Mouse (Mus musculus): Measurements from ENCODE around the gene Pts. TPM values are rescaled to one million over a fixed set of nuclear protein-coding genes. Genes with fewer than 3 reads are reported as not detected.

Gene Pts
- polyA plus RNA-seq, 1 experiment from 2014 or later, result 93.7 TPM

DNA sequence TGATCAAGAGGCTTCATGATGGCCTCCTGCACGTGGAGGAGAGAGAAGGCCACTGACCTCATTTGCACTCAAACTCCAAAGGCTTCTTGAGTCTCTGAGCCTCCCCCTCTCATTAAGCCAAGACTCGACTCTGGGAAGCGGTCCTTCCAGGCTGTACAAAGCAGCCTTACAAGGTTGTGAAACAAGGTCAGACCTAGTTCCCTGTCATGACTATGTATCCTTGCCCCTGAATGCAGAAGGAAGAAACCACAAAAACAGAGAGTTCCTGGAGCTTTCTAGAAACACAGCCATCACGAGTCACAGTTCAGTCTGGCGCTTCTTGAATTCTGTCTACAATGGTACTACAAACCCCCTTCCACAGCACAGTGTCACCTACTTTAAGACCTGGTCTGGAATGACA is 6.0 kb downstream of the Pts start:
- Histone ChIP-seq H3K36me3 (peaks cover 16% of the 10 kb centered on the region), H3K27ac (no peak overlapping the region), H3K9me3 (no peaks in the 10 kb centered on the region), H3K4me3 (no peak overlapping the region), H3K27me3 (ENCODE audit: insufficient read depth, poor library complexity, severe bottlenecking) (no peaks in the 10 kb centered on the region), H3K4me1 (replicated peaks) (peaks cover 10% of the 10 kb centered on the region)
- 90% methylated on average over 5 of the region's 5 CpGs for WGBS
- no peak for DNase-seq (ENCODE audit: low spot score)

DNA sequence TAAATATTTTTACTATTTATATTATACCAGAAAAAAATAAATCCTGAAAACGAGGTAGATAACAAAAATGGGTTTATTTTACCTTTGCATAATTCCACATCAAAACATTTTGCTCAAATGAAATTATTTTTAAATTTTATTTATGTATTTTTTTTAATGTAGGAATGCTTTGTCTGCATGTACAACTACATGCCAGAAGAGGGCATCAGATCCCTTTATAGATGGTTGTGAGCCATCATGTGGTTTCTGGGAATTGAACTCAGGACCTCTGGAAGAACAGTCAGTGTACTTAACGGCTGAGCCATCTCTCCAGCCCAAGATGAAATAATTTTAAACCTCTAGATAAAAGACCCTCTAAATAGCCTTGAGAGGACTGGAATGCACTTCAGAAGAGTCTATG is 7.0 kb downstream of the Pts start:
- Histone ChIP-seq H3K27ac (no peak overlapping the region), H3K27me3 (ENCODE audit: insufficient read depth, poor library complexity, severe bottlenecking) (no peaks in the 10 kb centered on the region), H3K4me1 (replicated peaks) (no peaks in the 10 kb centered on the region), H3K9me3 (no peaks in the 10 kb centered on the region), H3K36me3 (peaks cover 16% of the 10 kb centered on the region), H3K4me3 (no peak overlapping the region)
- no peak for DNase-seq (ENCODE audit: low spot score)
- 60% methylated on average over 2 of the region's 2 CpGs for WGBS

DNA sequence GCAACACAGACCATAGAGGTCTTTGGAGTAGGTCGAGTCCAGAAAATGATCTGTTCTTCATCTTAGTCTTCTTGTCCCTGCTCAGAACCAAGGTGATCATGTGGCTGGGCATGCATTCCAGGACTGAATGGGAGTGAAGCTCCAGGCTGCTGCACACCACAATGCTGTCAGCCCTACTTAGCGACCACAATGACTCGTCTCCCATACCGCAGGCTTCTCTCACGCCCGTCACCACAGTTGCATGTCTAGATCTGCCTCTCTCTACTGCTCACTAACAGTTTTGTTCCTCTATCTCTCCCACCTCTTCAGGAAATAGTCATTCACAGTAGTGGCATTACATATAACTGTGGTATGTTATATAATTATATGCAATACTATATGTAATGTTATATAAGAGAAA is 7.8 kb downstream of the Pts start:
- Histone ChIP-seq H3K36me3 (peaks cover 16% of the 10 kb centered on the region), H3K27ac (no peak overlapping the region), H3K4me1 (replicated peaks) (no peaks in the 10 kb centered on the region), H3K9me3 (no peaks in the 10 kb centered on the region), H3K27me3 (ENCODE audit: insufficient read depth, poor library complexity, severe bottlenecking) (no peaks in the 10 kb centered on the region), H3K4me3 (no peak overlapping the region)
- no peak for DNase-seq (ENCODE audit: low spot score)
- WGBS, result 89% methylated on average over 6 of the region's 6 CpGs

DNA sequence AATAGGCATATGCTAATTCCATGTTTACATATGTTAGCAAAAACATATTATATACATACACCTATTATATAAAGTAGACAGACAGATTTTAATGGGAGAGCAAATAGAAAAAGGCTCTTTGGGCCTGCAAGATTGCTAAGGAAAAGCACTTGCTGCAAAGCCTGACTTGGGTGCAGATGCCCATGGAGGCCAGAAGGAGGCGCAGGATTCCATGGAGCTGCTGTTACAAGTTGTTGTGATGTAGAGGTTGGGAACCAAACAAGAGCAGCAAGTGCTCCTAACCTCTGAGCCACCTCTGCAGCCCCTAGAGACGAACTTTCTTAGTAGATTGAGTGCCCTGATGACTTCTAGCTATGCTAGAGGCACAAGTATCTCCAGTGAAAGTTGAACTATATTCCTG is 9.7 kb downstream of the Pts start:
- peak; percentile 35 for DNase-seq (ENCODE audit: low spot score)
- 11% methylated on average over 2 of the region's 2 CpGs for WGBS
- Histone ChIP-seq H3K9me3 (no peaks in the 10 kb centered on the region), H3K4me3 (no peak overlapping the region), H3K36me3 (peaks cover 4% of the 10 kb centered on the region; the same call in 1 of the 2 replicates), H3K27me3 (ENCODE audit: insufficient read depth, poor library complexity, severe bottlenecking) (no peaks in the 10 kb centered on the region), H3K4me1 (replicated peaks) (no peaks in the 10 kb centered on the region), H3K27ac (no peak overlapping the region)

DNA sequence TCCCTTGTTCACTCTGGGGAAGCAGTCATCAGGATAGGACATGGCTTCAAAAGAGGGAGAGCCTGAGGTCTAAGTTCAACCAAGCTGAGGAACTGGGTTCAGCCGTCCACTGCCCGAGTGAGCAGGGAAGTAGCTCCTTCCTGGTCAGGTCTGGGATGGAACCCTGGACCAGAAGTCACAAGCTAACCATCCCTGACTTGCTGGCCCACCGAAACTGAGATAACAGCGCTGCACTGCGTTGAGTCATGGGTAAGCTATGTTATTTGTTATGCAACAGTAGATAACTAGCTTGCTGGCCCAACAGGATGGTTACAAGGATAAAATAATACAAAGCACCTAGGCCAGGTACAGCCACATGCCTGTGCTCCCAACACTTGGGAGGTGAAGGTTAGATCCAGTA is 13.1 kb downstream of the Pts start:
- no peak for DNase-seq (ENCODE audit: low spot score)
- 84% methylated on average over 5 of the region's 5 CpGs for WGBS
- no peak overlapping the region for H3K4me3 ChIP-seq
- H3K27ac ChIP-seq, result no peak overlapping the region
- H3K36me3 ChIP-seq, result no peaks in the 10 kb centered on the region
- no peaks in the 10 kb centered on the region for H3K27me3 ChIP-seq (ENCODE audit: insufficient read depth, poor library complexity, severe bottlenecking)
- no peaks in the 10 kb centered on the region for H3K4me1 ChIP-seq (replicated peaks)
- H3K9me3 ChIP-seq, result no peaks in the 10 kb centered on the region

DNA sequence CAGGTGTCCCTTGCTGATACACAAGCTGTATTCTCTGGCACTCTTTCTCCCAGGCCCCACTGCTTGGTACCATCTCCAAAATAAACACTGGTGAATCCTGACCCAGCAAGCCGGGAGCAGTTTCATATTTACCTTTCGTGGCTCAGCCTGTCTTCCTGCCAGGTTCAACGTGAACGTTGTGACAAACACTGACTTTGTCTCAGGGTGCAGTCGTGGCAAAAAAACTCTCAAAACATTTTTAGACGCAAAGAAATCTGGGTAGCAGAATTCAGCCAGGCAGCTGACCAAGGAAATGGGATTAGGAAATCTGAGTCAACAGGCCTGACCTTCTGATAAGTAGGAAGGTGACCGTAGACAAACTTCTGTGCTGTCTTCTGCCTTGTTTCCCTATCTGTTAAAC is 21.0 kb downstream of the Pts start:
- no peak for DNase-seq (ENCODE audit: low spot score)

DNA sequence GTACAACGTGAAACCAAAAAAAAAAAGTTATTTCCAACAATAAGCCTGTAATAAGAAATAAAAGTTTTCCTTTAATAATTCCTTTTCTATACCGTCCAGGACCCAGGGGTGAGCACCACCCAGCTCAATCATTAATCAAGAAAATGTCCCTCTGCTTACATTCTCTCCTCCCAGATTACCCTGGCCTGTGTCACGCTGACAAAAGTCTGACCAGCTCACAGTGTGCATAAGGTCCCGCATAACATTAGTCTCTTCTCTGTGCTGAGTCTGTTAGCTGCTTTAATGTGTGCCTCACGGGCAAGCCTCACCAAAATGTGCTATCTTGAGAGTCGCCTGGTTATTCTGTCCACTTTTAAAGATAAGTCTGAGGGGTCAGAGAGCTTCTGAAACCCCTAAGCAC is 23.1 kb downstream of the Pts start:
- Histone ChIP-seq H3K9me3 (no peaks in the 10 kb centered on the region), H3K4me3 (no peak overlapping the region), H3K4me1 (replicated peaks) (peaks cover 10% of the 10 kb centered on the region), H3K27ac (no peak overlapping the region), H3K36me3 (no peaks in the 10 kb centered on the region), H3K27me3 (ENCODE audit: insufficient read depth, poor library complexity, severe bottlenecking) (no peaks in the 10 kb centered on the region)
- 72% methylated on average over 6 of the region's 6 CpGs for WGBS
- no peak for DNase-seq (ENCODE audit: low spot score)

More for the DNA sequence above, 21.0 kb downstream of the Pts start:
- no peaks in the 10 kb centered on the region for H3K9me3 ChIP-seq
- no peak overlapping the region for H3K4me3 ChIP-seq
- no peaks in the 10 kb centered on the region for H3K36me3 ChIP-seq
- peaks cover 6% of the 10 kb centered on the region; the same call in 1 of the 2 replicates for H3K4me1 ChIP-seq (replicated peaks)
- H3K27me3 ChIP-seq (ENCODE audit: insufficient read depth, poor library complexity, severe bottlenecking), result no peaks in the 10 kb centered on the region
- 84% methylated on average over 7 of the region's 7 CpGs for WGBS
- no peak overlapping the region for H3K27ac ChIP-seq

DNA sequence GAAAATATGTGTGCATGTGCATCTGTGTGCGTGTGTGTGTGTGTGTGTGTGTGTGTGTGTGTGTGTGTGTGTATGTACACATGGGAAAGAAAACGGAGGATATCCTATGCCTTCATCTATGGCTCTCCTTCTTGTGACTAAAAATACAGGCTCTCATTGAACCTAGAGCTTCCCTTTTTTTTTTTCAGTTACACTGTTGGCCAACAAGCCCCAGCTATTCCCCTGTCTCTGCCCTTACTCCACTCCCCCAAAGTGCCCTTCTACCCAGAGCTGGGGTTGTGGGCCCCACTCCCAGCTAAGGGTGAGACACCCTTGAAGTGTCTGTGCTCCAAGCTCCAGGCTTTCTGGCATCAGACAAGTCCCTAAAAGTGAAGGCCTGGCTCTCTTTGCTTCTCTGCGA is 25.6 kb downstream of the Pts start:
- Histone ChIP-seq H3K4me3 (no peak overlapping the region), H3K36me3 (no peaks in the 10 kb centered on the region), H3K27ac (no peak overlapping the region), H3K27me3 (ENCODE audit: insufficient read depth, poor library complexity, severe bottlenecking) (no peaks in the 10 kb centered on the region), H3K9me3 (no peaks in the 10 kb centered on the region), H3K4me1 (replicated peaks) (peaks cover 11% of the 10 kb centered on the region)
- whole genome bisulfite sequencing, result 80% methylated on average over 3 of the region's 3 CpGs
- DNase-seq (ENCODE audit: low spot score), result no peak

DNA sequence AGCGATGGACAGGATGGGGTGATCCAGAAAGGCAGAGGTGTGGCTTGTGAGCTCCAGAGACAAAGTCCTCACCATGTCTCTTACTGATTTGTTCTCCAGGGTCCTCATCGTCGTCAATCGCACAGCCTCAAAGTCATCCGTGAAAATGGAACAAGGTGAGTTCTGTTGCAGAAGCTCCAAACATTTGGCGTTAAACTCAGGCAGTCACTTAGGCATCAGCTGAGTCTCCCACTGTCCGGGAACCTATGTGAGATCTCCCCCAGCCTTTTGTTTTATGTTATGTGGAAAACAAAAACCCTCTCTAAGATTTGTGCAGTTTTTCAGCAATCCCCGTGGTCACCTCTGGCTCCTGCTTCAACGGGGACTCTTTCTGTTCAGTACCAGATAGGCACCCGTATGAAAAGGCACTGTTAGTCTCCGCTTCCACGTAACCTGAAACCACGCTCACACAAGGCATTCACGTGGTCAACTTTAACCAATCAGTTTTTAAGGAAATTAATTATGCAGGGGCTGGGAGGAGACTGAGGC is 27.5 kb downstream of the Pts start:
- Histone ChIP-seq H3K27ac (peak overlapping the region; percentile 74), H3K9me3 (no peaks in the 10 kb centered on the region), H3K4me3 (peak overlapping the region; percentile 43), H3K4me1 (replicated peaks) (peaks cover 22% of the 10 kb centered on the region), H3K27me3 (ENCODE audit: insufficient read depth, poor library complexity, severe bottlenecking) (no peaks in the 10 kb centered on the region), H3K36me3 (no peaks in the 10 kb centered on the region)
- 29% methylated on average over 14 of the region's 14 CpGs for WGBS
- DNase-seq (ENCODE audit: low spot score), result peak; percentile 53

DNA sequence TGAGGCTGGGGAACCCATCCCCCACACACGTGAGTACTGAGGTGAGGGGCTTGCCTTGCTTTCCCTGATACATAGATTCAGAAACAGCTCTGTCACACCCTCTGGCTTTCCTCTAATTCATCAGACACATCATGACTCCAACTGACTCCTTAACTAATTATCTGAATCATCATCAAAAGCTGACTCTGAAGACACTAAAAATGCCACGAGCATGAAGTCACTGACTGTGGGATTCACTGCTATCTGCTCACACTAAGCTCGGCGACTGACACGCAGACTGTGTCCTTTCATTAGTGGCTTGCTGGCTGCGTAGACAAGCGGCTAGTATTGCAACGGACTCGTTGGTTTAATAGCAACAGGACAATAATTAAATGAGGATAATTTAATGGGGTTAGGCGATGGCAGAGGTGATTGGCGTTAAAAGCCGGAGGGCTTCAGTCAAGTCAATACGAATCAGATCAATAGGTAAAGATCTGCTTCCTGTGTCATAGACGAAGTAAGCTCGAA is 28.0 kb downstream of the Pts start:
- H3K4me1 ChIP-seq (replicated peaks), result peaks cover 22% of the 10 kb centered on the region
- H3K27me3 ChIP-seq (ENCODE audit: insufficient read depth, poor library complexity, severe bottlenecking), result no peaks in the 10 kb centered on the region
- no peaks in the 10 kb centered on the region for H3K36me3 ChIP-seq
- H3K9me3 ChIP-seq, result no peaks in the 10 kb centered on the region
- H3K4me3 ChIP-seq, result peak overlapping the region; percentile 43
- whole genome bisulfite sequencing, result 78% methylated on average over 15 of the region's 15 CpGs
- DNase-seq (ENCODE audit: low spot score), result no peak
- peak overlapping the region; percentile 74; the same call in 1 of the 2 replicates for H3K27ac ChIP-seq

DNA sequence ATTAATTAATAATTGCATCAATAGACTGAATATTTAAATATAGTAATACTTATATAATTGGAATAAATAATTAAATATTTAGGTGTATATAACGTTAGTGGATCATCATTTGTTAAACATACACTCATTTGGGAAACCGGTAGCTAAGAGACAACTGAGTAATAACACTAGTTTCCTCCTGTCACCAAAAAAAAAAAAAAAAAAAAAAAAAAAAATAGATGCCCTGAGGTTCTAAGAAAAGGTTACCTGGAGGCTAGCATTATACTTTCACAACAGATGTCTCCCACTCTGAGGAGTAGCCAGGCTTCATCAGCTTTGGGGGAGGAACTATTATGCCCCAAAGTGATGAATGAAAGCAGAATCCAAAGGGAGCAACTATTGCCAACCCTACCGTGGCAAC is 28.7 kb downstream of the Pts start:
- WGBS, result 86% methylated on average over 3 of the region's 3 CpGs
- DNase-seq (ENCODE audit: low spot score), result no peak
- H3K27me3 ChIP-seq (ENCODE audit: insufficient read depth, poor library complexity, severe bottlenecking), result no peaks in the 10 kb centered on the region

DNA sequence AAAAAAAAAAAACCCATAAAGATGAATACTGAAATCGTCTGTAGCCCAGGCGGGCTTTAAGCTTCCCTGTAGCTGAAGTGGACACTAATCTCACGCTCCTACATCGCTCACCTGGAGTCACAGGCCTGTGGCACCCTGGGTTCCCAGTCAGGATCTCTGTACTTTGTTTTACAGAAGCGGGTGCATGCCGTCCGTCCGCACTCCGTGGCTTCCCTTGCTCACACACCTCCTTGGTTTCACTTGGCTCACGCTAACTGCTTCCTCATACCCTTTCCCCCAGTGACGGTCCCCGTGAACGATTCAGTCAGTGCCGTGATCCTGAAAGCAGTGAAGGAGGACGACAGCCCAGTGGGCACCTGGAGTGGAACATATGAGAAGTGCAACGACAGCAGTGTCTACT is 29.7 kb downstream of the Pts start:
- no peak overlapping the region for H3K27ac ChIP-seq
- H3K9me3 ChIP-seq, result no peaks in the 10 kb centered on the region
- H3K4me1 ChIP-seq (replicated peaks), result peaks cover 26% of the 10 kb centered on the region
- DNase-seq (ENCODE audit: low spot score), result no peak
- H3K4me3 ChIP-seq, result no peak overlapping the region
- 88% methylated on average over 16 of the region's 16 CpGs for WGBS
- H3K27me3 ChIP-seq (ENCODE audit: insufficient read depth, poor library complexity, severe bottlenecking), result no peaks in the 10 kb centered on the region
- H3K36me3 ChIP-seq, result no peaks in the 10 kb centered on the region

More for the DNA sequence above, 28.7 kb downstream of the Pts start:
- Histone ChIP-seq H3K36me3 (no peaks in the 10 kb centered on the region), H3K9me3 (no peaks in the 10 kb centered on the region), H3K4me1 (replicated peaks) (peaks cover 23% of the 10 kb centered on the region), H3K27ac (no peak overlapping the region), H3K4me3 (no peak overlapping the region)

DNA sequence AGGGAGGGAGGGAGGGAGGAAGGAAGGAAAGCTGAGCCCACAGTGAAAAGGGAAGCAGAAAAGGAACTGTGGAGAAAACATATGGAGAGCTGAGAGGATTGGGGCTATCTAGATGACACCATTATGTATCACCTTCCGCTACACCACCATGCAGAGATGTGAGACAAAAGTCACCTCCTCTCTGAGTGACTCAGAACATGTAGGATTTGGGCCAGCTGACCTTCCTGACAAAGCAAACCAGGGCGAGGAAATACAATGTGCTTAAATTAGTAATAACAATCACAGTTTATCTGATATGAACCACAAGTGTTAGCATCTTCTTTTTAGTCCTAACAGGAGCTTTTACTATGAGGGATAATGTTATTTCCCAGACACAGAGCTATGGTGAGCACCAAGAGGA is 31.0 kb downstream of the Pts start:
- Histone ChIP-seq H3K4me1 (replicated peaks) (peaks cover 26% of the 10 kb centered on the region), H3K36me3 (no peaks in the 10 kb centered on the region), H3K9me3 (no peaks in the 10 kb centered on the region), H3K27ac (no peak overlapping the region), H3K4me3 (no peak overlapping the region), H3K27me3 (ENCODE audit: insufficient read depth, poor library complexity, severe bottlenecking) (no peaks in the 10 kb centered on the region)
- WGBS, result 87% methylated on average over 2 of the region's 2 CpGs
- DNase-seq (ENCODE audit: low spot score), result no peak

DNA sequence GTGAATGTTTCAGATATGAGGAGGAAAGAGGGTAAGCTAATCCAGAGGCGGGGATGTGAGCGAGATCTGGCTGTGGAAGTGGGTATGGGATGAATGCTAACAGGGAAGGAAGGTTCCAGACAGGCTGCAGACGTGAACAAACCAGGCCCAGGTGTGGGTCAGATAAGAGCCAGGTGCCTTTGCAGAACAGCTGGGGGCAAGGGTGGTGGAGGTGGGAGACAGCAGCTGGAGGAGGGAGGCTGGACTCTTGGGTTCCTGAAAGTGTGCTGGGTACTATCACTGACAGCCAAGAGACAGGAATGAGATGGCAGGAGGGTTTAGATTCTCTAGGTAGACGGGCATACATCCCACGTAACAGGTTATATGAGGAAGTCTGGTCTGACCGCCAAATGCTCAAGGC is 31.4 kb downstream of the Pts start:
- DNase-seq (ENCODE audit: low spot score), result no peak
- Histone ChIP-seq H3K9me3 (no peaks in the 10 kb centered on the region), H3K4me3 (no peak overlapping the region), H3K27me3 (ENCODE audit: insufficient read depth, poor library complexity, severe bottlenecking) (no peaks in the 10 kb centered on the region), H3K4me1 (replicated peaks) (peaks cover 26% of the 10 kb centered on the region), H3K36me3 (no peaks in the 10 kb centered on the region), H3K27ac (0 out of 2 replicates have a peak overlapping the region, but pooled peaks have one; percentile 70)
- 78% methylated on average over 6 of the region's 6 CpGs for WGBS
